Mouse (Mus musculus) mature B cell (primary cell): ENCODE data around the gene Prmt9.

Source experiments
- in situ Hi-C: fragments of 300-500 bp; cut with MboI; formaldehyde crosslinking; loops from 2 replicates; pipeline ENCODE4 v1.14.3; 2019

The Prmt9 gene

GRCm38 (mm10) chr8:77549121-77549706 lies at the start of gene Prmt9:
Gene Prmt9 (plus strand): TSS chr8:77549397.
- in situ Hi-C loops, result no loop called here

GRCm38 (mm10) chr8:77500264-77500663 lies 48.9 kb upstream of the Prmt9 start:
- in situ Hi-C loops, result no loop called here

GRCm38 (mm10) chr8:77501131-77501530 lies 48.1 kb upstream of the Prmt9 start:
- in situ Hi-C loops, result no loop called here

- in situ Hi-C loops, result no loop called here
Observed at GRCm38 (mm10) chr8:77502547-77502946, 46.6 kb upstream of the Prmt9 start.

- in situ Hi-C loops, result no loop called here
Observed at GRCm38 (mm10) chr8:77506539-77506938, 42.7 kb upstream of the Prmt9 start.

GRCm38 (mm10) chr8:77507510-77508035 lies 41.6 kb upstream of the Prmt9 start:
- in situ Hi-C loops, result no loop called here

GRCm38 (mm10) chr8:77509044-77509443 lies 40.2 kb upstream of the Prmt9 start:
- in situ Hi-C loops, result no loop called here

- in situ Hi-C loops, result no loop called here
Observed at GRCm38 (mm10) chr8:77510426-77510825, 38.8 kb upstream of the Prmt9 start.

- in situ Hi-C loops, result no loop called here
Observed at GRCm38 (mm10) chr8:77511750-77512493, 37.3 kb upstream of the Prmt9 start.

GRCm38 (mm10) chr8:77515201-77515600 lies 34.0 kb upstream of the Prmt9 start:
- in situ Hi-C loops, result no loop called here

- in situ Hi-C loops, result no loop called here
Observed at GRCm38 (mm10) chr8:77515786-77516185, 33.4 kb upstream of the Prmt9 start.

- in situ Hi-C loops, result no loop called here
Observed at GRCm38 (mm10) chr8:77516845-77517244, 32.4 kb upstream of the Prmt9 start.

- in situ Hi-C loops, result no loop called here
Observed at GRCm38 (mm10) chr8:77517301-77518200, 31.6 kb upstream of the Prmt9 start, which contains the start of gene Arhgap10. Gene Arhgap10 (minus strand): TSS chr8:77517953.

GRCm38 (mm10) chr8:77518201-77519115 lies 30.7 kb upstream of the Prmt9 start:
- in situ Hi-C loops, result no loop called here

GRCm38 (mm10) chr8:77520601-77521000 lies 28.6 kb upstream of the Prmt9 start:
- in situ Hi-C loops, result no loop called here

GRCm38 (mm10) chr8:77521028-77521785 lies 28.0 kb upstream of the Prmt9 start:
- in situ Hi-C loops, result no loop called here

GRCm38 (mm10) chr8:77522984-77523383 lies 26.2 kb upstream of the Prmt9 start:
- in situ Hi-C loops, result no loop called here

- in situ Hi-C loops, result no loop called here
Observed at GRCm38 (mm10) chr8:77524018-77524615, 25.1 kb upstream of the Prmt9 start.

GRCm38 (mm10) chr8:77524906-77525305 lies 24.3 kb upstream of the Prmt9 start:
- in situ Hi-C loops, result no loop called here

GRCm38 (mm10) chr8:77526130-77526529 lies 23.1 kb upstream of the Prmt9 start:
- in situ Hi-C loops, result no loop called here
